Mouse (Mus musculus) natural killer cell, adult 2 months (primary cell): ENCODE results near the gene Vmn1r202.
"Not testable (repeated sequence)": the region's sequence is repeated elsewhere in the genome, so short reads cannot be mapped to it uniquely, and the experiment has no call there.

Source experiments
- DNase-seq, 2 experiments: peaks; one replicate each; pipeline ENCODE4 v3.0.0; 2022; ENCODE audit warnings: low spot score in 2 of 2

Gene Vmn1r202

GRCm38 (mm10) chr13:22505281-22505680 is at the start of gene Vmn1r202:
Gene Vmn1r202 (minus strand): TSS chr13:22505381.
- DNase-seq, result no peak

- not testable (repeated sequence) for DNase-seq
Observed at GRCm38 (mm10) chr13:22552898-22553297, 47.7 kb upstream of the Vmn1r202 start, which contains the start of gene Vmn1r204. Gene Vmn1r204 (plus strand): TSS chr13:22553198.

GRCm38 (mm10) chr13:22517814-22518213 is 12.6 kb upstream of the Vmn1r202 start, which contains the start of gene Vmn1r203:
Gene Vmn1r203 (plus strand): TSS chr13:22518114.
- no peak for DNase-seq

GRCm38 (mm10) chr13:22502431-22502830 is 2.8 kb downstream of the Vmn1r202 start:
- no peak for DNase-seq

DNA sequence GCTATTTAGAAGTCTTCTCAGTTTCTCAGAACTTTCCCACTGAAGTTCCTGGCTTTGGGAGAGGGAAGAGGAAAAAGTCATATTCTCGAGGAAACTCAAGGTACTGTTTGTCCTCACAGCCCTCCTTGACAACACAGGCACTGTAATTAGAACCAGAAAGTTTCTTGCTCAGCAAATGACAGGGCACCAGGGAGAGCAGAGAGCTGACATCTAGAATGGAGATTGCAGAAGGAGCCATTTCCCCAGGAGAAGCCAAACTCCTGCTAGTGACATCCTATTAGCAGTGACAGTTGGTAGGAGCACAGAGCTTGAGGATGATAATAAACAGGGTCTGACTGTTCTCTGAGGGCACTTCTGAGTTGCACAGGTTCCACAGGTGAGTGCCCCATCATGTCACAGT is 33.6 kb downstream of the Vmn1r202 start, which contains the start of gene Vmn1r201:
Gene Vmn1r201, plus strand, starts transcription at position 301 of the 400 bp plus-strand sequence.
- DNase-seq, result no peak

GRCm38 (mm10) chr13:22455145-22455544 is 50.0 kb downstream of the Vmn1r202 start:
- no peak for DNase-seq
